Mouse (Mus musculus) kidney, adult 11 months (tissue): ENCODE results near the gene Lrrc8e.
A peak's percentile ranks its signal among the peaks of the same experiment; 100 is the strongest.

Source experiments
- DNase-seq: peaks from one replicate; pipeline ENCODE4 v3.0.0; 2022

The Lrrc8e gene

GRCm38 (mm10) chr8:4258233-4258632, 31.6 kb downstream of the Lrrc8e start:
- DNase-seq = peak; percentile 54

DNA sequence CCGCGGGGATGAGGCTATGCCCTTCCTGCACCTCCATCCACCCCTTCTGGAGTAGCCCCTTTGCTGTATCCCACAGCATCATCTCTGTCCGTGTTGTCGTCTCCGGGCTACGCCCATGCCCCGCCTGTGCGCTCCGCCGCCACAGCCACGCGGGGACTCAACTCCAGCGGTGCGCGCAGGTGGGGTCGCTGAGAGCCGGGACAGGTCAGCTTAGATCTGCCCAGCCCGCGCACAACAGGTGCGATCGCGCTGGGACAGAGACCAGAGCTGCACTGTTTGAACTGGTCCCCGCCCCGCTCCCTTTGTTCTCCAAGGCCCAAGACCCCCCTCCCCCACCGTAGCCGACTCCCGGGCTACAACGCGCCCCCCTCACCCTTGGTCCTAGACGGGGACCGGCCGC, 32.1 kb downstream of the Lrrc8e start:
- DNase-seq = peak; percentile 43

DNA sequence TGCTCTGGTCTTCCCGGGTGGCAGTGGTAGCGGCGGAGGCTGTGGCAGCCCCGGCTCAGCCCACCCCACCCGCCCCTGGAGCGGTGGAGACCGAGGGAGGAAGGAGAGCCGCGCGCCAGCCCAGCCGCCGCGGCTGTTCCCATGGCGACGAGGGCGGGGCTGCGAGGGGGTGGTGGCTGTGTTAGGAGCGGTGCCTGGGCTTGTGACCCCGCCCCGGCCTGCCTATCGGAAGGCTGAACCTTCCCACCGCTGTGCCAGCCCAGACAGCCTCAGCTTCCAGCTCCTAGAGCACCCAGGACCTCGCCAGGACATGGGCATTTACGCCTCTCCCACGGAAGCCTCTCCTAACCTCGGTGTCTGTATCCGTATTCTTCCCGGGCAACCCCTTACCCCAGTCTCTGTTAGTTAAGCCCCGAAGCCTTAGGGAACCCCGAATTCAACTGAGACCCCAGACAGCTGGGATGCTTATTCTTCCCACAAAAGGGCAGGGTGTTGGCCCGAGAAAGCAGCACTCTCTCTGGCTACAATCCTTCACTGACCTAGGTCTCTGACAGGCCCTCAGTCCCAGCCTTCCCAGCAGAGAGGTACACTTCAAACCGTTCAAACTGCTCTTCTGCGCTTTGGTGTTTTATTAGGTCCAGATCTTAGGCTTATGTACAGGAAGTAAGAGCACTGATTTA, 32.6 kb downstream of the Lrrc8e start, which contains the start of gene Ctxn1:
Ctxn1 (minus strand) TSS at position 150 of the 680 bp plus-strand sequence.
- DNase-seq = peak; percentile 93

GRCm38 (mm10) chr8:4259805-4260170, 33.2 kb downstream of the Lrrc8e start:
- no peak for DNase-seq

DNA sequence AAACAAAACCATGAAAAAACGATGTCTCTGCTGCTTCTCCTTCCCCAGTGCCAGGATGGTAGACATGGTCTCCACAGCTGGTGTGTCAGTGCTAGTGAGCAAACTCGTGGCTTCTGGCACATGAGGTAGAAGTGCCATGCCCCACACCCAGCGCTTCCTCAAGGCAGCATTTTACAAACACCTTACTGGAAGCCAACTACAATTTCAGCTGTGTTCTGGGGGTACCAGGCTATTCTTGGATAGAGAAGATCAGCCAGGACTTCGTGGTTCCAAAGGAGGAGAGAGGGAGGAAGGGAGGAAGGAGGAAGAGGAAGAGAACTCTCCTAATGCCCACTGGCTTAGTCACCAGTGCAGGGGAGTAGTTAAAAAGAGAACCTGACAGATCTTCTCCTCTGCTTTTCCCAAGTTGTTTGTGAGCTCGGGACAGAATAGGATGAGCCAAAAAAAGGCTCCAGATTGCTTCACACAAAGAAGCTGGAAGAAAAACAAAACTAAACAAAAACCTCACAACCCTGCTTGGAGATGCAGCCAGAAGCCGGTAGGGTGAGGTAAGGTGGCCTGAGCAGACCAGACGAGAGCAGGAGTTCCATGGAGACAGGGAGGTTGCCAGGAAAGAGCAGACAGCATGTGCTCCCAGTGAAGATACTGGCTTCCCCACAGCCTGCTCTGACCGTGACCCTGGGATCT, 36.6 kb downstream of the Lrrc8e start:
- DNase-seq = no peak

- no peak for DNase-seq
Measured at GRCm38 (mm10) chr8:4265160-4265914, 38.7 kb downstream of the Lrrc8e start.

DNA sequence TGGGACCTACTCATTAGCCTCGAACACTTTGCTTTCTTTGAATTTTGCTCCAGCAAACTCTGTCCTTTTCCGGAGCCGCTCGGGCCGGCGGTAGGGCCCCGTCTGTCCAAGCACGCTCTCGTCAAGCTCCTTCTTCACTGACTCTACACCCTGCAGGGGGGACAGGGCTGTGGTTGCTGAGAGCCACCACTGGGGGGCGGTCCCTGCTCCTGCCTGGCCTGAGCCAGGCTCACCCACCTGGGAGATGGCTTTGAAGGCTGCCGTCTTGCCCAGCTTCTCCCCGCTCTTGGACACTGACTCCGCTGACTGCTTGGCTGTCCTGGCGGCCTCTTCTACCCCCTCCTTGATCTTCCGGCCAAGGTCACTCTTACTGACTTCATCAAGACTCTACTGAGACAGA, 41.0 kb downstream of the Lrrc8e start:
- DNase-seq = no peak

DNA sequence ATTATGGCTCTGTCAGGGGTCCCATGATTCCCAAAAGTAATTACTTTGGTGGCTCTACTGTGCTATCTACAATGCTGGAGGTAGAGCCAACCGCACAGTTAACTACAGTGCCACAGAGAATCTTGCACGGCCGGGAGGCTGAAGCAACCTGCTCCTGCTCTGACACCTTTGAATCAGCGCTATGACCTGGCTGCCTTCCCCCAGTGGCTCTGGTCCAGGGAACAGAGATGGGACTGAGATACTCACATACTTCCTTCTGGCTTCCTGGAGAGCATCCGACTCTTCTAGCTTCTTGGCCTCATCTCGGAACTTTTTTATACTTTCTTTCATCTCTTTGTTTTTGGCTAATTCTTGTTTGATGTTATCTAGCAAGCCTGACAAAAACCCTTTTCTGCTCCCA, 43.0 kb downstream of the Lrrc8e start:
- DNase-seq = no peak

GRCm38 (mm10) chr8:4275275-4276110, 48.9 kb downstream of the Lrrc8e start, which contains the start of gene Timm44:
Gene Timm44 (minus strand): TSS chr8:4275913.
- peak; percentile 93 for DNase-seq

DNA sequence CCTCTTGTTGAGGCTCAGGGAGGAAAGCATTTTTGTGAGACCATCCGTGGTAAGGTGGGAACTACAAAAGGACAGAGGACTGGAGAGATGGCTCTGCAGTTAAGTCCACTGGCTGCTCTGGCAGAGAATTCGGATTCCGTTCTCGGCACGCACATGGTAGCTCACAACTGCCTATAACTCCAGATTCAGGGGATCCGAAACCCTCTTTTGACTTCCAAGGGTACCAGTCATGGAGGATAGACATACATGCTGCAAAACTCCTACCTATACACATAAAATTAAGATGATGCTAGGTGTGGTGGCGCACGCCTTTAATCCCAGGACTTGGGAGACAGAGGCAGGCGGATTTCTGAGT, 49.5 kb downstream of the Lrrc8e start:
- no peak for DNase-seq
